Mouse (Mus musculus) heart, postnatal 25 days (tissue): ENCODE results near the gene Rpl41. TPM values are rescaled to one million over a fixed set of nuclear protein-coding genes. Genes with fewer than 3 reads are reported as not detected.
A peak's percentile ranks its signal among the peaks of the same experiment; 100 is the strongest.

ENCODE experiments used
- DNase-seq: peaks from one replicate; pipeline ENCODE4 v3.0.0; 2022; ENCODE audit warnings: low spot score
- intact Hi-C: fragments of 180-260 bp; cut with DNase I; formaldehyde crosslinking; loops from one replicate; pipeline ENCODE4 v1.15.1; 2025
- microRNA-seq: library from miRNA; unstranded; fragments of <30 nt; microRNA quantifications from one replicate; pipeline ENCODE4 v1.2.0, GENCODE M21; 2022
- total RNA-seq, 2 experiments: library from RNA; stranded (reverse); gene quantifications; 2 replicates each; pipeline ENCODE4 v1.2.3; 2021

Rpl41 gene
- total RNA-seq, 2 experiments from 2014 or later = 1,495 to 1,582 TPM

- DNase-seq = no peak
- intact Hi-C loops = loop anchor here (5.0 kb wide), 1 partner anchor 37 kb away; no protein-coding TSS in a partner anchor
Measured at GRCm38 (mm10) chr10:128504641-128505370, 44.3 kb downstream of the Rpl41 start.

GRCm38 (mm10) chr10:128504012-128504411 is 45.1 kb downstream of the Rpl41 start:
- no peak for DNase-seq
- intact Hi-C loops = no loop called here

- intact Hi-C loops = no loop called here
- DNase-seq = no peak
Measured at GRCm38 (mm10) chr10:128503532-128503931, 45.6 kb downstream of the Rpl41 start.

- intact Hi-C loops = no loop called here
Measured at GRCm38 (mm10) chr10:128502341-128502740, 46.8 kb downstream of the Rpl41 start.

GRCm38 (mm10) chr10:128499116-128499671 is 49.9 kb downstream of the Rpl41 start:
- peak; percentile 51 for DNase-seq
- intact Hi-C loops = loop anchor here (5.0 kb wide), 1 partner anchor 48 kb away; the partner anchor contains the start of genes Rpl41 and Zc3h10

More at GRCm38 (mm10) chr10:128502341-128502740, 46.8 kb downstream of the Rpl41 start:
- DNase-seq = no peak

- DNase-seq = peak; percentile 97
- intact Hi-C loops = loop anchor here (5.0 kb wide), 1 partner anchor 49 kb away; the partner anchor contains the start of genes Rpl41 and Zc3h10
Measured at GRCm38 (mm10) chr10:128498590-128498989, 50.5 kb downstream of the Rpl41 start, which contains the start of gene Myl6b. Gene Myl6b, minus strand, starts transcription at chr10:128498685.

Small RNA genes lying within 50 kb of the gene (microRNA-seq; reads per million reads assigned to microRNA genes)
- gene Gm47275 (not detected), gene Mir6916 (not detected), gene Mir6917 (not detected)

Other genes with a start within 250 kb of the Rpl41 start
- 1 to 10 TPM; 8.2 to 9.4 TPM for gene Pan2, start 246.0 kb downstream of the Rpl41 start, total RNA-seq
- 10 to 100 TPM; 58.9 to 62.5 TPM for gene Cnpy2, start 226.8 kb downstream of the Rpl41 start, total RNA-seq
- 1,000 to 10,000 TPM; 1,194 to 1,233 TPM for gene Cs, start 211.6 kb downstream of the Rpl41 start, total RNA-seq
- 100 to 1,000 TPM; 272 to 314 TPM for gene Coq10a, start 180.3 kb downstream of the Rpl41 start, total RNA-seq
- 10 to 100 TPM; 43.7 to 51.0 TPM for gene Ankrd52, start 172.2 kb downstream of the Rpl41 start, total RNA-seq
- gene Slc39a5, start 148.1 kb downstream of the Rpl41 start, total RNA-seq = not detected
- gene Nabp2, start 137.8 kb downstream of the Rpl41 start, total RNA-seq = 10 to 100 TPM; 44.4 to 46.8 TPM
- 10 to 100 TPM; 16.0 to 16.5 TPM for gene Rnf41, start 137.6 kb downstream of the Rpl41 start, total RNA-seq
- gene Smarcc2, start 90.1 kb downstream of the Rpl41 start, total RNA-seq = 10 to 100 TPM; 75.8 to 78.4 TPM
- 100 to 1,000 TPM; 294 to 314 TPM for gene Myl6, start 55.2 kb downstream of the Rpl41 start, total RNA-seq
- gene Myl6b, start 50.6 kb downstream of the Rpl41 start, total RNA-seq = 1 to 10 TPM; 2.5 to 2.9 TPM
- 10 to 100 TPM; 16.8 to 19.0 TPM for gene Esyt1, start 23.4 kb downstream of the Rpl41 start, total RNA-seq
- gene Zc3h10, start 1.5 kb downstream of the Rpl41 start, total RNA-seq = 1 to 10 TPM; 7.6 to 9.1 TPM
- gene Pa2g4, start 16.7 kb upstream of the Rpl41 start, total RNA-seq = 10 to 100 TPM; 45.8 to 48.6 TPM
- gene Erbb3, start 40.3 kb upstream of the Rpl41 start, total RNA-seq = 1 to 10 TPM; 8.3 to 8.6 TPM
- 100 to 1,000 TPM; 253 to 266 TPM for gene Rps26, start 77.4 kb upstream of the Rpl41 start, total RNA-seq
- 1 to 10 TPM in 1 of 2 experiments, under 1 TPM in 1; 0.52 to 1.2 TPM for gene Ikzf4, start 96.7 kb upstream of the Rpl41 start, total RNA-seq
- gene Suox, start 124.8 kb upstream of the Rpl41 start, total RNA-seq = 10 to 100 TPM; 22.1 to 23.1 TPM
- gene Rab5b, start 147.0 kb upstream of the Rpl41 start, total RNA-seq = 10 to 100 TPM; 68.9 to 72.5 TPM
- under 1 TPM; 0.49 to 0.89 TPM for gene Pmel, start 154.9 kb upstream of the Rpl41 start, total RNA-seq
- 10 to 100 TPM; 12.7 to 15.7 TPM for gene Cdk2, start 155.7 kb upstream of the Rpl41 start, total RNA-seq
- gene Dgka, start 195.6 kb upstream of the Rpl41 start, total RNA-seq = 10 to 100 TPM; 11.7 to 11.9 TPM
- gene Pym1, start 198.6 kb upstream of the Rpl41 start, total RNA-seq = 1 to 10 TPM; 6.8 to 8.6 TPM
- gene Mmp19, start 241.6 kb upstream of the Rpl41 start, total RNA-seq = 1 to 10 TPM; 3.1 to 3.2 TPM